Mouse (Mus musculus): Measurements from ENCODE around the gene Snrk. TPM values are rescaled to one million over a fixed set of nuclear protein-coding genes. Genes with fewer than 3 reads are reported as not detected.

Snrk gene
- total and polyA plus RNA-seq, 3 experiments, result 9.1 to 446 (median 10.7) TPM

DNA sequence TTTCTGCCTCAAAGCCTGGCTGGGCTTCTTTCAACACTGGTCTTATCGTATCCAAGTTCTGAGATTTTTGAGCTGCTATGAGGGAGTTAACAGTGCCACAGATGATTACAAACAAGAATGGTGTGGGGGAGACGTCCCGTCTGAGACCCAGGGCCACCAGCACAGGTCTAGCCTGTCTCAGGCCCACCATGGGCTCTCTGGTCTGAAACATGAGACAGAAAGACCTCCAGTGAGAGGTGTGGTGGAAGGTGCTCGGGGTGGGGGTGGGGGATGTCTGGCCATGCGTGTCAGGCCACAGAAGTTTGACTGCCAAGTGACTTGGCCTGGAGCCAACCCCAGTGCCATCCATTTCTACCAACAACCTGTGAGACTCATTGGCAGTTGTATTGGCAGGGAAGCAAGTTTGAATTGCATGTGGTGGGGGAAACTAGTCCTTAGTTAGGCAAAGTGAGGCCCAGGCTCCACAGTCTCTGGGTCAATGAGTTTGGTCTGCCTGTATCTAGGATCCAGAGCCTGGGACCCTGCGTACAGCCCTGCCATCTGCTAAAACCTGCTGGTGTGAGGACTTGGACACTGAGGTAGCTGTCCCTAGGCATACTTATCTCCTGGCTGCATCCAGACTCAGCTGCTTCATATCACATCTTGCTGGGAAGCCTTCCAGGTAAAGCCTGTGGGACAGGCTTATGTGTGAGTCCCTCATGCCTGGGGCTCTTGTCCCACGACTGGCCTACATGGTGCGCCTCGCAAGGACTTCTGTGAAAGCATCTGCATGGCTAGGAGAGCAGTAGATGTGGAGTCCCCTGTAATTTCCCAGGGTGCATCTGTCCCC lies 56.6 kb downstream of the Snrk start:
- no peak overlapping the region for H3K27ac ChIP-seq (ENCODE audit: control insufficient read depth, low read depth, low read length)
- no peaks in the 10 kb centered on the region for H3K79me2 ChIP-seq (ENCODE audit: control insufficient read depth, insufficient read depth, low read length, poor library complexity)
- no peak overlapping the region for H3K4me3 ChIP-seq (ENCODE audit: control insufficient read depth in 1 of 2, insufficient read depth in 1 of 2, low read depth in 2 of 2, low read length in 2 of 2)
- TF ChIP-seq CHD1 (IDR thresholded peaks at IDR 0.05; ENCODE audit: low read depth, low read length) (no peak), NRF1 (IDR thresholded peaks at IDR 0.05; ENCODE audit: insufficient read depth, low read depth, low read length, poor library complexity, severe bottlenecking) (no peak), USF2 (IDR thresholded peaks at IDR 0.05; ENCODE audit: borderline replicate concordance in 1 of 2, insufficient read depth in 1 of 2, low read depth in 1 of 2, low read length in 2 of 2) (no peak), POLR2A (IDR thresholded peaks at IDR 0.05; ENCODE audit: control insufficient read depth in 1 of 2, insufficient read depth in 1 of 2, low read depth in 1 of 2, low read length in 2 of 2, poor library complexity in 1 of 2) (no peak), JUND (IDR thresholded peaks at IDR 0.05; ENCODE audit: low read depth, low read length) (no peak), USF1 (IDR thresholded peaks at IDR 0.05; ENCODE audit: low read depth, low read length) (no peak), MEF2A (IDR thresholded peaks at IDR 0.05; ENCODE audit: extremely low read depth, insufficient replicate concordance, low read depth, low read length, poor library complexity, severe bottlenecking) (no peak), ETS1 (IDR thresholded peaks at IDR 0.05; ENCODE audit: low read depth, low read length) (no peak), ELF1 (IDR thresholded peaks at IDR 0.05; ENCODE audit: low read depth, low read length) (no peak), E2F4 (IDR thresholded peaks at IDR 0.05; ENCODE audit: borderline replicate concordance, low read depth, low read length) (no peak), RAD21 (IDR thresholded peaks at IDR 0.05; ENCODE audit: low read depth, low read length) (no peak), HCFC1 (IDR thresholded peaks at IDR 0.05; ENCODE audit: low read depth, low read length) (no peak), CHD2 (IDR thresholded peaks at IDR 0.05; ENCODE audit: low read length) (no peak), TAL1 (IDR thresholded peaks at IDR 0.05; ENCODE audit: low read length) (no peak), MAFK (IDR thresholded peaks at IDR 0.05; ENCODE audit: borderline replicate concordance, low read depth, low read length) (no peak)
- no peak for DNase-seq (ENCODE audit: low read depth, low spot score)
- no peaks in the 10 kb centered on the region for H3K9me3 ChIP-seq (replicated peaks; ENCODE audit: insufficient read depth, low read length)
- no peaks in the 10 kb centered on the region for H3K36me3 ChIP-seq (ENCODE audit: control insufficient read depth in 1 of 2, insufficient read depth in 2 of 2, low read length in 2 of 2)
- no peaks in the 10 kb centered on the region for H3K27me3 ChIP-seq (ENCODE audit: control insufficient read depth in 1 of 2, insufficient read depth in 2 of 2, low read length in 2 of 2)
- no peak overlapping the region for H3K9ac ChIP-seq (ENCODE audit: control insufficient read depth, low read depth, low read length, poor library complexity, severe bottlenecking)
- no peaks in the 10 kb centered on the region for H3K4me1 ChIP-seq (ENCODE audit: control insufficient read depth in 1 of 2, insufficient read depth in 2 of 2, low read length in 2 of 2)

DNA sequence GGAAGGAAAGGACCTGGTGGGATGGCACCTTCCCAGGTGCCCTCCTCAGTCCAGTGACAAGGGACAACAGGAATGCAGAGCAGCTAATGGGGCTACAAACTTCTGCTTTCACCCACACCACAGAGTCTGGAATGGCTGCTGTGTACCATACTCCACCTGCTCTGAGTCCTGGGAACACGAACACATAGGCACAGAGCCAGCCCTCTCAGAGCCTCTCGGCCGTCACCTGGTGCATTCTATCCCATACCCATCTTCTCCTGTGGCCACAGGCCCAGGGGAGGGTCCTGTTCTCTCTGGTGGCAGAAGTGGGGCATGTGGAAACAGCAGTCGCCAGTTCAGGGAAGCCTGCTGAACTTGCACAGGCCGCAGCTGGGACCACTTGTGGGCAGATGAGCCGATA lies 57.7 kb downstream of the Snrk start:
- TF ChIP-seq MXI1 (IDR thresholded peaks at IDR 0.05; ENCODE audit: low read depth, low read length) (no peak), RAD21 (IDR thresholded peaks at IDR 0.05; ENCODE audit: low read depth, low read length) (no peak), ZNF384 (IDR thresholded peaks at IDR 0.05; ENCODE audit: low read depth, low read length) (no peak), ZC3H11A (IDR thresholded peaks at IDR 0.05; ENCODE audit: low read depth, low read length) (no peak), MAFK (IDR thresholded peaks at IDR 0.05; ENCODE audit: borderline replicate concordance, low read depth, low read length) (no peak), CHD1 (IDR thresholded peaks at IDR 0.05; ENCODE audit: low read depth, low read length) (no peak), RCOR1 (IDR thresholded peaks at IDR 0.05; ENCODE audit: low read depth, low read length) (no peak), TAL1 (IDR thresholded peaks at IDR 0.05; ENCODE audit: low read length) (no peak), TCF12 (IDR thresholded peaks at IDR 0.05; ENCODE audit: low read depth, low read length) (no peak)
- Histone ChIP-seq H3K4me3 (ENCODE audit: control insufficient read depth in 1 of 2, insufficient read depth in 1 of 2, low read depth in 2 of 2, low read length in 2 of 2) (no peak overlapping the region), H3K9me3 (replicated peaks; ENCODE audit: insufficient read depth, low read length) (no peaks in the 10 kb centered on the region), H3K27ac (ENCODE audit: control insufficient read depth, low read depth, low read length) (no peak overlapping the region), H3K4me1 (ENCODE audit: control insufficient read depth in 1 of 2, insufficient read depth in 2 of 2, low read length in 2 of 2) (no peaks in the 10 kb centered on the region), H3K79me2 (ENCODE audit: control insufficient read depth, insufficient read depth, low read length, poor library complexity) (no peaks in the 10 kb centered on the region), H3K9ac (ENCODE audit: control insufficient read depth, low read depth, low read length, poor library complexity, severe bottlenecking) (no peak overlapping the region), H3K27me3 (ENCODE audit: control insufficient read depth in 1 of 2, insufficient read depth in 2 of 2, low read length in 2 of 2) (no peaks in the 10 kb centered on the region), H3K36me3 (ENCODE audit: control insufficient read depth in 1 of 2, insufficient read depth in 2 of 2, low read length in 2 of 2) (no peaks in the 10 kb centered on the region)
- DNase-seq (ENCODE audit: low read depth, low spot score), result no peak
